ENCODE assay signal across 9 mouse cellular contexts in the genomic region with DNA sequence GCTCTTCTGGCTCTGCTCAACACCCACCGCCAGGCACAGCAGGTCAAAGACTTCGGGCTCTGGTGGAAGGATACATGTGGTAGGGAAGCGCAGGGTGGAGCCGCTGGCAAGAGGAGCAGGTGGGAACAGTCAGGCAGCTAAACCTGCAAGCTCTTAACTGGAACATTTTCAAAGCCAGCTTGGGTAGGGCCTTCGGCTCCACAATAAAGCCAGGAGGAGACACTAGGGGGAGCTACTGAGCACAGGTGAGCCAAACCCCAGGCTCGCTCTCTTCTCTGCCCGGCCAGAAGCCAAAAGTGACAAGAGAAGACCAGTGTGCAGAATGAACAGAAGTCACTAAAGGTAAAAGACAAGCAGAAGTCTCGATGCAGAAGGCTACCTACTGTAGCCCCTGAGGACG. TPM values are rescaled to one million over a fixed set of nuclear protein-coding genes. Genes with fewer than 3 reads are reported as not detected.
DNase-seq lines count a peak whose midpoint lies in the region; ATAC-seq and TF ChIP-seq lines count a peak whose summit lies in the region.
"Had no signal": no experiment of that assay in that cellular context is flagged by ENCODE, and none has a peak within 500 bp of the region (broad histone marks: within the 10 kb centered on the region; RNA-seq: fewer than 3 reads in every experiment).

No protein-coding gene starts in this region.

- no peaks in the 10 kb centered on the region for H3K27me3 ChIP-seq in kidney, embryonic 14.5 days (ENCODE audit: control insufficient read depth, insufficient read depth, low read length)
- H3K27me3 ChIP-seq: embryonic facial prominence, embryonic 13.5 days had no signal

- no peak overlapping the region for H3K4me3 ChIP-seq in kidney, embryonic 14.5 days (ENCODE audit: low read length)
- no peak overlapping the region for H3K4me3 ChIP-seq in ES-E14 (ENCODE audit: insufficient read depth in 1 of 2, low read depth in 1 of 2, low read length in 2 of 2, poor library complexity in 1 of 2, severe bottlenecking in 1 of 2)
- H3K4me3 ChIP-seq: embryonic facial prominence, embryonic 13.5 days had no signal

- in situ Hi-C loops in ES-E14 (cut with MboI; ENCODE audit: low sequenced_read_pairs in 2 of 2, unreplicated experiment in 2 of 2) = no loop called here

- DNase-seq in kidney, adult 18-20 months = peak; percentile 47
- peak; percentile 68 for DNase-seq in ES-E14 (ENCODE audit: low read depth, low spot score)
- DNase-seq in cerebellum, adult 18-20 months = peak; percentile 67 to 73
- peak; percentile 60 for DNase-seq in naive thymus-derived CD4-positive, alpha-beta T cell, adult 2 months (ENCODE audit: low read depth)
- DNase-seq in adrenal gland, postnatal 4 days (ENCODE audit: low spot score in 2 of 2) = no peak
- DNase-seq in right cerebral cortex, postnatal 4 days = no peak

- H3K9ac ChIP-seq in kidney, embryonic 14.5 days (ENCODE audit: low read depth, low read length) = no peak overlapping the region
- no peak overlapping the region for H3K9ac ChIP-seq in ES-E14 (ENCODE audit: insufficient read depth, low read depth, low read length, poor library complexity, severe bottlenecking)

- H3K36me3 ChIP-seq in kidney, embryonic 14.5 days (ENCODE audit: control insufficient read depth, insufficient read depth, low read length) = peaks cover 60% of the 10 kb centered on the region
- H3K36me3 ChIP-seq in ES-E14 (ENCODE audit: control insufficient read depth, insufficient read depth, low read length, poor library complexity, severe bottlenecking) = peaks cover 49% of the 10 kb centered on the region

- no peaks in the 10 kb centered on the region for H3K4me1 ChIP-seq in kidney, embryonic 14.5 days (ENCODE audit: control insufficient read depth, insufficient read depth, low read length)
- H3K4me1 ChIP-seq in ES-E14 (ENCODE audit: control insufficient read depth in 2 of 2, insufficient read depth in 2 of 2, low read length in 2 of 2, poor library complexity in 1 of 2) = no peaks in the 10 kb centered on the region
- H3K4me1 ChIP-seq: embryonic facial prominence, embryonic 13.5 days had no signal

- 85% methylated on average over 9 of the region's 9 CpGs for WGBS in kidney, embryonic 14.5 days

- H3K9me3 ChIP-seq in kidney, embryonic 14.5 days (ENCODE audit: control insufficient read depth, low read length) = no peaks in the 10 kb centered on the region
- H3K9me3 ChIP-seq in ES-E14 (ENCODE audit: control insufficient read depth, insufficient read depth, low read depth, low read length) = no peaks in the 10 kb centered on the region
- H3K9me3 ChIP-seq: embryonic facial prominence, embryonic 13.5 days had no signal

- H3K27ac ChIP-seq in kidney, embryonic 14.5 days (ENCODE audit: low read depth, low read length) = no peak overlapping the region
- no peak overlapping the region for H3K27ac ChIP-seq in ES-E14 (ENCODE audit: insufficient read depth, low read depth, low read length, poor library complexity, severe bottlenecking)
- H3K27ac ChIP-seq: embryonic facial prominence, embryonic 13.5 days had no signal

- no peak for ATAC-seq in kidney, embryonic 14.5 days (ENCODE audit: low FRiP score, low TSS enrichment)
- ATAC-seq in granulocyte monocyte progenitor cell, adult 5-6 weeks (replicated peaks; ENCODE audit: poor library complexity, severe bottlenecking) = peak; percentile 30; the same call in 1 of the 2 replicates

- no peak overlapping the region for H3K4me2 ChIP-seq in kidney, embryonic 14.5 days (replicated peaks; ENCODE audit: low read depth, low read length)
- H3K4me2 ChIP-seq: embryonic facial prominence, embryonic 13.5 days had no signal

TF ChIP-seq in ES-E14, 5 proteins besides CTCF, POLR2A, EP300 and RAD21:
- TF ChIP-seq HCFC1 (IDR thresholded peaks at IDR 0.05; ENCODE audit: borderline replicate concordance, insufficient read depth, low read length) (no peak), MAFK (IDR thresholded peaks at IDR 0.05; ENCODE audit: insufficient read depth, low read depth, low read length) (no peak), ZC3H11A (IDR thresholded peaks at IDR 0.05; ENCODE audit: borderline replicate concordance, low read depth, low read length) (no peak), ZNF384 (IDR thresholded peaks at IDR 0.05; ENCODE audit: low read depth, low read length) (no peak), CHD2 (IDR thresholded peaks at IDR 0.05; ENCODE audit: low read depth, low read length) (no peak)

RNA-seq across cellular contexts. Expression of a gene that starts 46.7 kb away (rescaled TPM):
- polyA plus RNA-seq in kidney, embryonic 14.5 days (2014; fragmentation: Nextera tagmentation; extraction: Ambion mirVana) = 5.7 and 6.3 TPM in 2 replicates
- 9.0 and 9.6 TPM in 2 replicates for total RNA-seq in ES-E14 (2012; rRNA removed)
- 4.4 and 6.6 TPM in 2 replicates for total RNA-seq in granulocyte monocyte progenitor cell, adult 5-6 weeks (2014; fragmentation: Nextera tagmentation)
- 1.2 and 2.3 TPM in 2 replicates for total RNA-seq in granulocyte monocyte progenitor cell, adult 5-6 weeks (2017)
- total RNA-seq in adrenal gland, postnatal 4 days (2021) = 10 to 100 TPM; 39.8 to 42.4 TPM

RNA-seq across cellular contexts. Expression of a gene that starts 48.5 kb away (rescaled TPM):
- polyA plus RNA-seq in kidney, embryonic 14.5 days (2014; fragmentation: Nextera tagmentation; extraction: Ambion mirVana) = not detected in 2 replicates
- total RNA-seq in ES-E14 (2012; rRNA removed) = not detected in 2 replicates
- 12.7 TPM in 1 of 2 replicates, not detected in the other for total RNA-seq in granulocyte monocyte progenitor cell, adult 5-6 weeks (2014; fragmentation: Nextera tagmentation)
- total RNA-seq in granulocyte monocyte progenitor cell, adult 5-6 weeks (2017) = 10.5 TPM in 1 of 2 replicates, not detected in the other
- total RNA-seq in adrenal gland, postnatal 4 days (2021) = not detected

RNA-seq across cellular contexts. Expression of a gene that starts 50.8 kb away (rescaled TPM):
- 20.2 and 27.1 TPM in 2 replicates for polyA plus RNA-seq in kidney, embryonic 14.5 days (2014; fragmentation: Nextera tagmentation; extraction: Ambion mirVana)
- total RNA-seq in ES-E14 (2012; rRNA removed) = 107 and 142 TPM in 2 replicates
- total RNA-seq in granulocyte monocyte progenitor cell, adult 5-6 weeks (2014; fragmentation: Nextera tagmentation) = 39.5 and 41.9 TPM in 2 replicates
- 53.6 and 55.6 TPM in 2 replicates for total RNA-seq in granulocyte monocyte progenitor cell, adult 5-6 weeks (2017)
- total RNA-seq in adrenal gland, postnatal 4 days (2021) = 10 to 100 TPM; 30.3 to 31.5 TPM

RNA-seq across cellular contexts. Expression of a gene that starts 57.1 kb away (rescaled TPM):
- not detected in 2 replicates for polyA plus RNA-seq in kidney, embryonic 14.5 days (2014; fragmentation: Nextera tagmentation; extraction: Ambion mirVana)
- 0.32 and 0.36 TPM in 2 replicates for total RNA-seq in ES-E14 (2012; rRNA removed)
- total RNA-seq in granulocyte monocyte progenitor cell, adult 5-6 weeks (2014; fragmentation: Nextera tagmentation) = not detected in 2 replicates
- not detected in 2 replicates for total RNA-seq in granulocyte monocyte progenitor cell, adult 5-6 weeks (2017)
- total RNA-seq in adrenal gland, postnatal 4 days (2021) = not detected
- polyA plus RNA-seq: embryonic facial prominence, embryonic 13.5 days had no signal

Comparison
In these comparisons a context has a peak if more than half of its experiments do, and no peak if none do; other contexts are left out.
1. DNase-seq: peak in kidney, adult 18-20 months (single experiment), ES-E14 (single experiment), cerebellum, adult 18-20 months (2 of 2) and naive thymus-derived CD4-positive, alpha-beta T cell, adult 2 months (single experiment); none in adrenal gland, postnatal 4 days (0 of 2) and right cerebral cortex, postnatal 4 days (single experiment).